Mouse (Mus musculus) liver, adult 2 months (tissue): ENCODE measurements around the gene Rab12. TPM values are rescaled to one million over a fixed set of nuclear protein-coding genes. Genes with fewer than 3 reads are reported as not detected.

Experiments used
- DNase-seq: peaks from one replicate; pipeline ENCODE4 v3.0.0-alpha.2; 2011; ENCODE audit warnings: low read depth, low spot score; ENCODE audit errors: extremely low read depth
- H3K27ac ChIP-seq: fragments of 200-500 bp; replicated peaks from 2 replicates; pipeline ENCODE4 v1.5.1; 2012; ENCODE audit warnings: low read depth, mild to moderate bottlenecking, control low read depth, inconsistent platforms, low read length; ENCODE audit not compliant: insufficient read depth
- H3K27me3 ChIP-seq: fragments of 200-500 bp; 2 replicates; pipeline ENCODE4 v1.6.1; 2012; ENCODE audit warnings: mild to moderate bottlenecking, moderate library complexity, low read length, inconsistent platforms; ENCODE audit not compliant: control insufficient read depth, insufficient read depth
- H3K36me3 ChIP-seq: fragments of 200-500 bp; 2 replicates; pipeline ENCODE4 v1.6.1; 2012; ENCODE audit warnings: low read length, inconsistent platforms; ENCODE audit not compliant: control insufficient read depth, insufficient read depth
- H3K4me1 ChIP-seq: fragments of 200-500 bp; 2 replicates; pipeline ENCODE4 v1.6.1; 2011; ENCODE audit warnings: low read length; ENCODE audit not compliant: control insufficient read depth, insufficient read depth
- H3K4me3 ChIP-seq: fragments of 200-500 bp; 2 replicates; pipeline ENCODE4 v1.5.1; 2011; ENCODE audit warnings: low read depth, mild to moderate bottlenecking, control low read depth, low read length, moderate library complexity; ENCODE audit not compliant: insufficient read depth
- H3K79me2 ChIP-seq: fragments of 200-500 bp; 2 replicates; pipeline ENCODE4 v1.6.1; 2012; ENCODE audit warnings: inconsistent platforms, mild to moderate bottlenecking, low read length, moderate library complexity; ENCODE audit not compliant: control insufficient read depth, insufficient read depth
- H3K9ac ChIP-seq: fragments of 200-500 bp; 2 replicates; pipeline ENCODE4 v1.6.1; 2012; ENCODE audit warnings: low read depth, mild to moderate bottlenecking, control low read depth, inconsistent platforms, low read length
- CTCF ChIP-seq: fragments of 200-500 bp; IDR thresholded peaks from 2 replicates; pipeline ENCODE4 v1.5.1; 2011; ENCODE audit warnings: low read depth, low read length, control low read depth
- POLR2A ChIP-seq: fragments of 200-500 bp; IDR thresholded peaks from 2 replicates; pipeline ENCODE4 v1.6.1; 2011; ENCODE audit warnings: low read length, control low read depth; ENCODE audit not compliant: insufficient read depth; ENCODE audit errors: extremely low read depth
- WGBS: fragments of 180-500 bp; shearing (Covaris S2); methylation state at CpG from one replicate; pipeline ENCODE4 v1.1.7; 2018; 5-methylcytosine and 5-hydroxymethylcytosine counted together
- polyA plus RNA-seq: library from polyadenylated mRNA; depleted of rRNA; stranded (reverse); fragments of >200 nt; gene quantifications from 2 replicates; pipeline ENCODE4 v1.2.3, GENCODE M21; 2012
- total RNA-seq: library from RNA; depleted of rRNA; stranded (reverse); fragments of >200 nt; gene quantifications from 2 replicates; pipeline ENCODE4 v1.2.3, GENCODE M21; 2014

The Rab12 gene
- total and polyA plus RNA-seq, 2 experiments, result 10.3 to 15.2 TPM

- Histone ChIP-seq H3K79me2 (no peaks in the 10 kb centered on the region), H3K4me3 (no peak overlapping the region), H3K4me1 (no peaks in the 10 kb centered on the region), H3K36me3 (no peaks in the 10 kb centered on the region), H3K27ac (no peak overlapping the region), H3K27me3 (peaks cover 5% of the 10 kb centered on the region; the same call in 1 of the 2 replicates), H3K9ac (no peak overlapping the region)
- TF ChIP-seq POLR2A (no peak), CTCF (no peak)
- DNase-seq, result no peak
- 36% methylated on average over 17 of the region's 17 CpGs for WGBS
These were observed 38.8 kb downstream of the Rab12 start for GRCm38 (mm10) chr17:66480491-66481278.

- H3K4me3 ChIP-seq, result no peak overlapping the region
These were observed 39.6 kb downstream of the Rab12 start for GRCm38 (mm10) chr17:66479813-66480490.

DNA sequence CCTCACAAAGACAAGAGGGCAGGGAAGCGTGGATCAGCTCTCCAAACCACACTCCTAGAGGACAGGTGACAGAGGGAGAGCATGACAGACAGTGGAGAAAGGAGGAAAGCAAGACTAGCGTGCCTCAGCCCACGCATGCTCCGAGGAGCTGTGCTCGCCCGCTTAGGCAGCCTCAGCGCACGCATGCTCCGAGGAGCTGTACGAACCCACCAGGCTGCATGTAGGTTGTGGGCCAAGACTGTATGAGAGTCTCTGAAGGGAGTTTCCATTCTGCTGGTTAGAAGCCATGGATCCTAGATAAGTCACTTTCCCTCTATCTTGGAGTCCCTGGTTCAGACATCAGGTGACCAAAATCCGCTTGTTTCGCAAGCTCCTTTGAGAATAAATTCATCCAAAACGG lies 40.2 kb downstream of the Rab12 start:
- Histone ChIP-seq H3K36me3 (no peaks in the 10 kb centered on the region), H3K27me3 (peaks cover 5% of the 10 kb centered on the region; the same call in 1 of the 2 replicates), H3K4me3 (no peak overlapping the region), H3K79me2 (no peaks in the 10 kb centered on the region), H3K4me1 (no peaks in the 10 kb centered on the region), H3K9ac (no peak overlapping the region), H3K27ac (no peak overlapping the region)
- TF ChIP-seq POLR2A (no peak), CTCF (no peak)
- DNase-seq, result no peak
- 11% methylated on average over 13 of the region's 13 CpGs for WGBS

More at GRCm38 (mm10) chr17:66479813-66480490, 39.6 kb downstream of the Rab12 start:
- Histone ChIP-seq H3K79me2 (no peaks in the 10 kb centered on the region), H3K27me3 (peaks cover 5% of the 10 kb centered on the region; the same call in 1 of the 2 replicates), H3K27ac (no peak overlapping the region), H3K9ac (no peak overlapping the region), H3K4me1 (no peaks in the 10 kb centered on the region), H3K36me3 (no peaks in the 10 kb centered on the region)
- no peak for DNase-seq
- TF ChIP-seq POLR2A (no peak), CTCF (no peak)
- WGBS, result 12% methylated on average over 21 of the region's 21 CpGs

DNA sequence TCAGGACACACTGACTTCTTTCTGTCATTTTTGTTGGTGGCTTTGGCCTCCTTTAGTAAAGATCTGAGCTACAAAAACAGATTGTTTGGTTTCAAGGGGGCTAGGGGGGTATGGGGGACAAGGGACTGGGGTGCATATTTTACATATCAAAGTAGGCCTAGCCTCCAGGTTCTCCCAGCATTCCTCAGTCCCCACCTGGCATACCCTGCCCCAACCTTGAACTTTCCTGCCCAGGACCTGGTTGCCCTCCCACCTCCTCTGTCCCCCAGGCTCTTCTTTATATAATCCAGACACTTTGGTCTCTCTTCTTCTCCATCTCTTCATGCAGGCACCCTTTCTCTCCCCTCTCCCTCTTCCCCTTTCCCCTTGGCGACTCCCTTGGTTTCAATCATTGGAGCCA lies 46.3 kb downstream of the Rab12 start:
- H3K27ac ChIP-seq, result no peak overlapping the region
- H3K27me3 ChIP-seq, result no peaks in the 10 kb centered on the region; the same call in 1 of the 2 replicates
- H3K4me1 ChIP-seq, result no peaks in the 10 kb centered on the region
- H3K4me3 ChIP-seq, result no peak overlapping the region
- no peaks in the 10 kb centered on the region for H3K79me2 ChIP-seq
- no peak for DNase-seq
- no peak for TF ChIP-seq POLR2A
- no peak for TF ChIP-seq CTCF
- WGBS, result 93% methylated on average over 1 of the region's 1 CpGs
- no peak overlapping the region for H3K9ac ChIP-seq
- no peaks in the 10 kb centered on the region for H3K36me3 ChIP-seq

- H3K9ac ChIP-seq, result no peak overlapping the region
- H3K27me3 ChIP-seq, result no peaks in the 10 kb centered on the region
- 60% methylated on average over 5 of the region's 5 CpGs for WGBS
- DNase-seq, result no peak
- H3K27ac ChIP-seq, result no peak overlapping the region
- TF ChIP-seq POLR2A (no peak), CTCF (no peak)
- H3K36me3 ChIP-seq, result no peaks in the 10 kb centered on the region
- no peaks in the 10 kb centered on the region for H3K79me2 ChIP-seq
- H3K4me1 ChIP-seq, result no peaks in the 10 kb centered on the region
- no peak overlapping the region for H3K4me3 ChIP-seq
These were observed 47.8 kb downstream of the Rab12 start for GRCm38 (mm10) chr17:66471775-66472174.

DNA sequence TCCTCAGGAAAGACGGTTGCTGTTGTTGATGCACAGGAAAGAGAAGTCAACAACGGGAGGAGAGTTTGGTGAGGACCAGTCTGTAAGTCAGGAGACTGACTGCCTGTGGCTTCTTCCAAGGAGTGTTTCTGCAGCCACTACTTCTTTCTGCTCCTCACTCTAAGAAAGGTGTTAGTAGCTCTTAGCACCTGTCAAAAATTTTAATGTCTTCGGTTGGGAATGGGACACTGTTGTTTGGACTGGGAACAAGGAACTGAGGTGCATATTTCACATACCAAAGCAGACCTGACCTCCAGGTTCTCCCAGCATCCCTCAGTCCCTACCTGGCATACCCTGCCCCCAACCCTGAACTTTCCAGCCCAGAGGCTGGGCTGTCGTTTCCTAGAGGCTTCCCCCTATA lies 48.3 kb downstream of the Rab12 start:
- H3K79me2 ChIP-seq, result no peaks in the 10 kb centered on the region

More for the DNA sequence above, 48.3 kb downstream of the Rab12 start:
- no peaks in the 10 kb centered on the region for H3K4me1 ChIP-seq
- no peaks in the 10 kb centered on the region for H3K36me3 ChIP-seq
- DNase-seq, result no peak
- H3K4me3 ChIP-seq, result no peak overlapping the region
- no peak overlapping the region for H3K9ac ChIP-seq
- no peak for TF ChIP-seq CTCF
- TF ChIP-seq POLR2A, result no peak
- no peaks in the 10 kb centered on the region for H3K27me3 ChIP-seq
- WGBS, result 52% methylated on average over 4 of the region's 4 CpGs
- no peak overlapping the region for H3K27ac ChIP-seq
